Mouse (Mus musculus) embryo, embryonic 11.5 days (tissue): ENCODE data around the gene Rnf222.
"Not testable (repeated sequence)": the region's sequence is repeated elsewhere in the genome, so short reads cannot be mapped to it uniquely, and the experiment has no call there.

Source experiments
- DNase-seq: peaks from one replicate; pipeline ENCODE4 v3.0.0-alpha.2; 2012; ENCODE audit warnings: low read depth, low spot score

Rnf222 gene

DNA sequence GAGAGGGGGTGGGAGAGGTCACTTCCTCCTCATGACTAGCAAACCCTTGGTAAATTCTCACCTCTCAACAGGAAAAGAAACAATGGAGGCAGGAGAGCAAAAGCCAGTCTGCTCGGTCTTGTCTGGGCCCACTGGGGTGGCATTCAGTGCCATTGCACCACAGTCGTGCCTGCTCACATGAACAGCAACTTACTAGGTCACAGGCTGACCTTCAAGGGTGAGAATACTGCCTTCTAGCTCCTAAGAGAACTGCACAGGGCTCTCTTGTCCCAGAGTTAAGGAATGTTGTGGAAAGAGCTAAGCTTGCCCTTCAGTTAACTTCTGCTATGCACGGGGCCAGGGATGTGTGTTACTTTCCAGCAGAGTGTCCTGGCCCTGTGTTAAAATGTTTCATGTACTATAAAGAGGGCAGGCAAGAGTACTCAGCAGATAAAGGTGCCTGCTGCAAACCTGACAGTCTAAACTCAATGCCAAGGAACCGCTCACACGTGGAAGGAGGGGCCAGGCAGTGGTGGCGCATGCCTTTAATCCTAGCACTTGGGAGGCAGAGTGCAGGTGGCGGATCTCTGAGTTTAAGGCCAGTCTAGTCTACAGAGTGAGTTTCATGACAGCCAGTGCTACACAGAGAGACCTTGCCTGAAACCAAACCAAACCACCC lies 20.6 kb downstream of the Rnf222 start:
- DNase-seq: no peak

DNA sequence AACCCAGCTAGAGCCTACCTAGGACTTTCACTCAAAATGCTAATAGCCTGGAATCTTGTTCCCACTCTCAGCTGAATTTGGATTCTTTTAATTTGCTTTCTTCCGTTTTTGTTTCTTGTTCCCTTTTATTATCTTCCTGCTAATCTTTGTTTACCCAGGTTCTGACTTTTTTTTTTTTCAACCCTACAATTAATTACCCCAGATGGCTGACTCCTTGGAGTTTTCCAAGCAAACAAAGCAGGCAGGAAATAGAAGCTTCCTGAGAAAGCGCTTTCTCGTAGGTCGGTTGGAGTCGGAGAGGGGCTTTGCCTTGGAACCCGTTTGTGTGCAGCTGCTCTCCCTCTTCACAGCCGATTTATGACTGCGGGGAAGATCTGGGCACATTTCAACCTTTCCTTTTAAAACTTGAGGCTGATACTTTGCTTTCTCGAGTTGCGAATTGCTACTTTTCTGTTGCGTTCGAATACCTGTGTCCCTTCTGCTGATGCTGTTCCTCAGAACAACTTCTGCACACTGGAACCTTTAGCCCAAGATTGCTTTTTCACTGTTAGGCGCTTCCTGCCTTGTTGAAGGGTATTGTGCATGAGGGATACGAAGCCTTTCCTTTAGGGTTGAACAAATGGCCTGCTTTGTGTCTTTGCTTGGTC lies 23.3 kb downstream of the Rnf222 start:
- DNase-seq: no peak

DNA sequence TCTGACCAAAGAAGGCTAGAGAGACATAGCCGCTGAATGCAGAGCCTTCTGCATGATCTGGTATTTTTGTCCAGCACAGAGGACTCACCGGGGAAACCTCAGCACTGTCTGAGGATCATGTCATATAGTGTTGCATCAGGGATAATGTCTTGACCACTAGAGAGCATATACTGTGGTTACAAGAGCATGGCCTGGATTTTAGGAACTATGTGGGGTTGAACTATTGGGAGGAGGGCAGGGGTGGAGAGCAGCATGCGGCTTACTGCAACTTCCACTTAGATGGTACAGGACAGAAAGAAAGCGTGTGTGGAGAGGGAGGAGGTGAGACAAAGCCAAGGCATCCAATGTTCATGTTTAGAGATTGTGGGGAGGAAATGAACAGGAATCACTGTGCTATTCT lies 26.2 kb downstream of the Rnf222 start:
- no peak for DNase-seq

DNA sequence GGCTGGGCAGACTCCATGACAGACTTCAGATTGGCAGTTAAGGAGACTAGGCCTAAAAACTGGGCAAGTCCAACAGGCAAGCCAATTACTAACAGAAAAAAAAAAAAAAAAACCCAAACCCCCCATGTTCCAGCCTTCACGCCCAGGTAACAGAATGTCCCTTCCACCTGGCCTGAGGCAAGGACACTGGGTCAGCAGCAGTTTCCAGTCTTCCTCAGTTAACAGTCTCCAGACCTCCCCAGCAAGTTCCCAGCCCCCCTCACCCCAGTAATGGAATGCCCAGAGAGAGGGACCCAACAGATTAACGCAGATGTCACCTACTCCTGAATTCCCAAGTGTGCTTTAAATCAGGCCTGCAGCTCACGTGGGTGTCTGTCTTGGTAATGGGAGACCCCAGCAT lies 34.8 kb downstream of the Rnf222 start:
- no peak for DNase-seq

DNA sequence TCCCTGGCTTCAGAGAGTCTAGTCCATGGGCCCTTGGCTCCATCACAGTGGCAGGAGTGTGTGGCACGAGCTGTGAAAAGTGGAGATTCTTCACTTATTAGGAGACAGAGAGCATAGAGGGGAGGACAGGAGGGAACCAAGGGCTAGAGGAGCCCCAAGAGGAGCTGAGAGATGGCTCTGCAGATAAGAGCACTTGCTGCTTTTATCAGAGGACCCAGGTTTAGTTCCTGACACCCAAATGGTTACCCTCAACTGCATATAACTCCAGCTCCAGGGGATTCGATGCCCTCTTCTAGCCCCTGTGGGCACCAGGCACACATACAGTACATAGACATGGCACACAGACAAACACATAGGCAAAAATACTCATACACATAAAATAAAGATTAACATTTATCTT lies 36.4 kb downstream of the Rnf222 start:
- DNase-seq: no peak

DNA sequence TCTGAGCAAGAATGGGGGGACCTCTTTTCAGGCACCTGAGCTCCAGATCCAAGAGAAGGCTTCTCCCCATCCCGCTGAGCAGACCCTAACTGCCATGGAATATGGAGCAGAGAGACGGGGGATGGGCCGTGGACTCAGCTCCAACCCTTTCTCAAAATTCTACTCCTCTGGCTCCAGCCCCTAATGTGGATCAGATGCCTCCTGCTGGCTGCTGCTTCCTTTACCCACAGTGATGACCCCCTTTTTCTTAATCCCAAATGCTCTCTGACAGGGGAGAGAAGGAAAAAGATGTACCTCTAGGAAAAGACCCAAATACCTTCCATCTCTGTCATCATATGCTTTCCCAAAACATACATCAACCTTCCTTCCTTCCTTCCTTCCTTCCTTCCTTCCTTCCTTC lies 38.6 kb downstream of the Rnf222 start, which contains the start of gene Odf4:
Gene Odf4, minus strand, starts transcription at position 101 of the 400 bp plus-strand sequence.
- no peak for DNase-seq

DNA sequence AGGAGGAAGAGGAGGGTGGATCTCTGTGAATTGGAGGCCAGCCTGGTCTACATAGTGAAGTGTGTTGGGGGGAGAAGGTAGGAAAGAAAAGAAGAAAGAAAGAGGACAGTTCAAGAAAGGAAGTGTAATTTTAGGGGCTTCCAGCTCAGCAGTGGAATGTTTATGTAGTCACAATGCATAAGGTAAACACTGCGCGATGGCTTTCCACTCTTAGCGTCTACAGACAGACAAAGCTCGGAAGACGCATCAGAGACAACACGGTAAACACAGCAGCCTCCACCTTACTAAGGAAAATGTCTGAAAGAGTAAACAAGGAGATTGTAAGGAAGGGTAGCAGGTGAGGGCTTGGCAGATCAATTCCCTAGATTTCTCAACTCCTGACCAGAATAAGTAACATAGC lies 41.6 kb downstream of the Rnf222 start:
- no peak for DNase-seq

DNA sequence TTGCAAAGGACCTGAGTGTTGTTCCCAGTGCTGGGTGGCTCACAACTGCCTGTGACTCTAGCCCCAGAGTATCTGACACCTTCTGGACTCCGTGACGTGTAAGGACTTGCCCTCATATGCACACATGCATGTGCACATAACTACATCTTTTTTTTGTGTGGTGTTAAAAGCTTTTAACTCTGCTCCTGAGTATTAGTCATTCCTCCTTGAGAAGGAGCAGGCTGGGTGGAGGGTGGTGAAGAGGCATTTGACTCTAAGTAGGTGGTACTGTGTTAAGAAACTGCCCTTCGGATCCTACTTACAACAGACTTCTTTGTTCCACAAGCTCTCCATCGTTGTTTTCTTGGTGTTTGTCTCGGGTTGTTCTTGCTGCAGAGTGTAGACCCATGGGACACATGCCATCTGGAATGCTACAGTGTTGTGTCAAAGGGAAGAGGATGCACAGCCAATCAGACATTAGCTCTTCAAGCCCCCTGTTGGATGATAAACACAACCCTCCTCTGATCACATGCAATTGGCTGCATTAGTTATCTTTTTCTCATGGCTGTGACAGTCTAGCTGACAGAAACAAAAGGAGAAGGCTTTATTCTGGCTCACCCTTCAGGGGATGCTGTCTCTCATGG lies 45.6 kb downstream of the Rnf222 start:
- DNase-seq: no peak

DNA sequence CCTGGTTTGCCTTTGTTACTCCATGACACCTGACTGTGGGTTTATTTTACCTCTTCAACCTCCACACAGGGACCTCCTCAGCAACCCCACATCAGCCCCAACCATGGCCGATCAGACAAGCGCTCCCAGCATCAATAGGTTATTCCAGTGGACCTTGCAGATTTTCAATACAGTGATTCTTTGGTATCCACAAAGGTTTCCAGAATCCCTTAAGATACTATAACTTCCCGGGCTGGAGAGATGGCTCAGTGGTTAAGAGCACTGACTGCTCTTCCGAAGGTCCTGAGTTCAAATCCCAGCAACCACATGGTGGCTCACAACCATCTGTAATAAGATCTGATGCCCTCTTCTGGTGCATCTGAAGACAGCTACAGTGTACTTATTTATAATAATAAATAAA lies 48.6 kb downstream of the Rnf222 start:
- DNase-seq: not testable (repeated sequence)

DNA sequence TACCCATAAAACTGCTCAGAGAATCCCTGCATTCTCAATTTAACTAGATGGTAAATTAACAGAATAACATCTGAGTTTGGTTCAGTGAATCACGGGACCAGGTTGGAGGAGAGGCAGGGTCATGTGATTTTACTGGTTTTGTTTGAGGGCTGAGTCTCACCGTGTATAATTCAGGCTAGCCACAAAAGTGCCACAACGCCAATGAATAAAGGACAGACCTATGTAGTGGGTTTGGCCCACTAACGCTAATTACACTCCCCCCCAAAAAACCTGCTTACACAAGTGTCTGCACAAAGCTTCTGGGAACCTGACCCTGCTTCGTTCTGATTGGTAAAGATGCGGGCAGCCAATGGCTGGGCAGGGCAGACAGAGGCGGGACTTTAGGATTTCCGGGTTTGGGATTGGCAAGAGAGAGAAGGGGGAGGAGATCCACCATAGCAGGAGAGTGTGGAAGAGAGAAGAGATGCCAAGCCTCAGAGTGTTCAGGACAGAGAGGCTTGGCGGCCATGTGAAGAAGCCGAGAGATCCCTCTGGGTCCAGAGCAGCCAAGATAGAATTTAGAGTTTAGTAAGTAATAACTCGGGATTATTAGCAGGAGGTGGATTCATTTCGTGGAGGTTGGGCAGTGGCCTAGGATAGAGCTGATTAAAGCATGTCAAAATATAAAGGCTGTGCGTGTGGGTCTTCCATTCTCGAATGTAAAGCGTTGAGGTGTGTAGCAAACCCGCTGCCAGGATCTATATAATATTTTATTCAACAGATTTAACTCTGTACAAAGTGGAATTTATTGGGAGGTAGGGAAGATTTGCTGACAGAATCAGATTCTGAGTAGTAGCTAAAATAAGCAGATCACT lies 51.3 kb downstream of the Rnf222 start:
- DNase-seq: peak; percentile 77

DNA sequence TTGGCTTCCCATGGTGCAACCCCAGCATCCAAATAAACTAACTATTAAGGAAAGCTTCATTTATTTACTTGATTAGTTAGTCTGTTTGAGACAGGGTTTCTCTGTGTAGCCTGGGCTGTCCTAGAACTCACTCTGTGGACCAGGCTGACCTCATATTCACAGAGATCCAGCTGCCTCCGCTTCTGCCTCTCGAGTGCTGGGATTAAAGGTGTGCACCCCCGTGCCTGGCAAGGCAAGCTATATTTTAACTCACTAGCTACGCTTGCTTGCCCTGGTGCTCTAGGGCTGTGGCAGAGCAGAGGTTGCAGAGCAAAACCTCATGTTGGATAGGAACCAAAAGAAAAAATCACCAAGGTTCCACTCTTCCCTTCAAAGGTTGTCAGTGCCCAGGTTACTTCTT lies 52.2 kb downstream of the Rnf222 start:
- no peak for DNase-seq

DNA sequence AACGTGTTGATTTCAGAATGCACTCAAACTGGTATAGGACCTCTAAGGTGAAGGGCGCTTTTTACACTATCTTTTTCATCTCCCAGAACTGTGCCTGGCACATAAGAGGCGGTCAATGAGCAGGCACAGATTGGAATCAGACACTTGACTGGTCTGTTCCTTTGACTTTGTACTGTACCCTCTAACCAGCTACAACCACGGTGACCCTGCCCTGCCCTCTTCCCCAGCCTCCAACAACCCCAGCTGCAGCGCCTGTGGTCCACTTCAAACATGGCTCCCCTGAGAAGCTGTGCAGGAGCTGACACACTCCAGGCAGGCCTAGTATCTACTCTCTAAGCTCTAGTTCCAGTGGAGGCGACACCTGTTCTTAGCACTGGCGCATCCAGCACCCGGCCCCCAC lies 54.4 kb downstream of the Rnf222 start:
- no peak for DNase-seq

DNA sequence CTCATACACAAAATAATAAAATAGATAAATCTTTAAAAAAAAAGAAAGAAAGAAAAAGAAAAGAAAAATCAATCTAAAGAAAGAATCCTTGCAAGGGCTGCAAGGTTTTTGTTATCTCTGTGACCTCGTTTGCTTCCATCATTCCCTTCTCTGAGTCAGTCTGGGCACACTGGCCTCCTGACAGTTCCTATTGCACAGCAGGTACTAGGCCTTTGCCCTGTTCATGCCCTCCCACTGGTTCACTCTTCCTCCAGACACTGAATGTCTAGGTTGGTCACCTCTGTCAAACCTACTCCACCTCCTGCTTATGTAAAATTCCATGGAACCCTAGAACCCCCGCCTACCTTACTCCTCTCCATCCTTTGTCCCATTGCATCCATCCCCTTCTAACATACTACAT lies 56.9 kb downstream of the Rnf222 start:
- DNase-seq: no peak
